Mouse (Mus musculus): ENCODE measurements at regions not wholly inside any gene's neighbourhood (a gene's known extent, or its start where the extent isn't known, plus 50 kb on each side); places are given as distances from the start of the nearest gene placed in this dataset.
A peak's percentile ranks its signal among the peaks of the same experiment; 100 is the strongest.

DNA sequence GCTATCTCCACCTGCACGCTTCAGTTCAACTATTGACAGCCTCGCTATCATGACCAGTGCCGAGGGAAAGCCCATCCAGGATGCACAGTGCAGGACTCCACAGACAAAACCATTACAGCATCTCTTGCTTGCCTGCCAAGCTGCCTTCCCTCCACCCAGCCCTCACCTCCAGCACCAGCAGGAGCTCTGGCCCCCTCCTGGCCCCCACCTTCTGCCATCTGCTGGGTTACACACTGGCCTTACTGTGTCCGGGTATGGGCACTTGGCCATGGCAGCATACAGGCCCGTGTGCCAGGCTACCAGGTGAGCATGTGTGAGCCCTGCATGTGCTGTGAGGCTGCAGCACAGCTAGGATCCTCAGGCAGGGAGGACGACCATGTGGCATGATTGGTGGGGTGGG is 243.6 kb downstream of the Cbln1 start:
- Histone ChIP-seq H3K4me1 (replicated peaks) (peaks cover 33% of the 10 kb centered on the region), H3K27me3 (peaks cover 4% of the 10 kb centered on the region; the same call in 1 of the 2 replicates), H3K36me3 (no peaks in the 10 kb centered on the region), H3K9ac (replicated peaks) (no peak overlapping the region), H3K9me3 (no peaks in the 10 kb centered on the region), H3K4me2 (replicated peaks) (no peak overlapping the region), H3K4me3 (replicated peaks) (no peak overlapping the region), H3K27ac (no peak overlapping the region)
- no peak for ATAC-seq
- 82% methylated on average over 6 of the region's 6 CpGs for WGBS

- ATAC-seq, result peak; percentile 83
- H3K4me3 ChIP-seq (replicated peaks), result no peak overlapping the region
- 62% methylated on average over 11 of the region's 11 CpGs for WGBS
- H3K4me2 ChIP-seq (replicated peaks), result no peak overlapping the region
- peaks cover 9% of the 10 kb centered on the region for H3K4me1 ChIP-seq (replicated peaks)
- no peak overlapping the region for H3K9ac ChIP-seq (replicated peaks)
- H3K9me3 ChIP-seq, result no peaks in the 10 kb centered on the region
- H3K36me3 ChIP-seq, result no peaks in the 10 kb centered on the region
- peak overlapping the region; percentile 35; the same call in 1 of the 2 replicates for H3K27ac ChIP-seq
- peaks cover 4% of the 10 kb centered on the region; the same call in 1 of the 2 replicates for H3K27me3 ChIP-seq
Measured at GRCm38 (mm10) chr8:87225504-87226425, 246.6 kb downstream of the Cbln1 start.

DNA sequence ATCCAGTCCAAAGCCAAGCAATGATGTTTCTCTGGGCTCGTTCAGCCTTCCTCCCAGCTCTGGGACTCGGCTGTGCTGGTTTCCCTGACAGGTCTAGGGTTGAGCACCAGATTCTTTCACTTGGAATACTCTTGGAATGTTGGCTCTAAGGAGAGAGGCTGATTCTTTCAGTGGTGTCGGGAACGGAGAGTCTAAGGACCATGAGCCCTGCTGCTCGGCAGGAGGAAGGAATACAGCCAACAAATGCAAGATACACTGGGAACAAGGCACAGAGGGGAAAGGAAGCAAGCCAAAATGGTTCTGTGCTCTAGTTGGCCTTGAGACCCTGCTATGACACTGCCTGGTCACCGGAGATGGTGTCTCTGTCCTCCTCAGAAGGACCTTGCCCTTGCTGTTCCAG is 251.8 kb downstream of the Cbln1 start:
- Histone ChIP-seq H3K9ac (replicated peaks) (no peak overlapping the region), H3K4me1 (replicated peaks) (peaks cover 17% of the 10 kb centered on the region), H3K27ac (no peak overlapping the region), H3K4me3 (replicated peaks) (no peak overlapping the region), H3K9me3 (no peaks in the 10 kb centered on the region), H3K36me3 (no peaks in the 10 kb centered on the region), H3K27me3 (peaks cover 29% of the 10 kb centered on the region), H3K4me2 (replicated peaks) (no peak overlapping the region)
- no peak for ATAC-seq
- 84% methylated on average over 6 of the region's 6 CpGs for WGBS

GRCm38 (mm10) chr8:87218956-87219482 is 253.4 kb downstream of the Cbln1 start:
- H3K4me3 ChIP-seq (replicated peaks), result no peak overlapping the region
- H3K4me1 ChIP-seq (replicated peaks), result peaks cover 25% of the 10 kb centered on the region
- peaks cover 29% of the 10 kb centered on the region for H3K27me3 ChIP-seq
- H3K36me3 ChIP-seq, result no peaks in the 10 kb centered on the region
- no peak overlapping the region for H3K9ac ChIP-seq (replicated peaks)
- H3K9me3 ChIP-seq, result no peaks in the 10 kb centered on the region
- no peak overlapping the region for H3K4me2 ChIP-seq (replicated peaks)
- H3K27ac ChIP-seq, result no peak overlapping the region
- 21% methylated on average over 6 of the region's 6 CpGs for WGBS
- ATAC-seq, result 0 out of 2 replicates have a peak, but pooled peaks have one; percentile 35

- Histone ChIP-seq H3K27ac (no peak overlapping the region), H3K4me1 (replicated peaks) (peaks cover 25% of the 10 kb centered on the region), H3K36me3 (no peaks in the 10 kb centered on the region), H3K27me3 (peaks cover 21% of the 10 kb centered on the region), H3K9ac (replicated peaks) (no peak overlapping the region), H3K9me3 (no peaks in the 10 kb centered on the region), H3K4me2 (replicated peaks) (no peak overlapping the region), H3K4me3 (replicated peaks) (no peak overlapping the region)
- no peak for ATAC-seq
- 36% methylated on average over 10 of the region's 10 CpGs for WGBS
Measured at GRCm38 (mm10) chr8:87214962-87215361, 257.4 kb downstream of the Cbln1 start.

DNA sequence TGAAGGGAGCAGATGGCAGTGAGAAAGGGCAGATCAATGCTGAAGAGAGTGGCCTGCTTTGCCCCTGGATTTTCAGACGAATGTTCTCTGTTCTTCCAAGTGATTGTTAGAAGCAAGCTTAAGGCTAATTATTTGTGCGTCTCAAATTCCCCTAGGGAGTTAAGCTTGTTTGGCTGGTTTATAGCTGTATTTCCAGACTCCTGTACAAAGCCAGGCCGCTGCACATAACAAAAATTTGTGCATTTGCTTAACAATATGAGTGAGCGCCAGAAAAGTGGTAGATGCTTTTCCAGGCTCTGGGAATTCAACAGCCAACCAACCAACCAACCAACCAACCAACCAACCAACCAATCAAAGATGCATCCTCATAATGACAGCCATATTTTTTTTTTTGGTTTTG is 261.9 kb downstream of the Cbln1 start:
- H3K27ac ChIP-seq, result no peak overlapping the region
- no peak overlapping the region for H3K4me2 ChIP-seq (replicated peaks)
- ATAC-seq, result no peak
- no peaks in the 10 kb centered on the region for H3K27me3 ChIP-seq
- no peak overlapping the region for H3K9ac ChIP-seq (replicated peaks)
- no peak overlapping the region for H3K4me3 ChIP-seq (replicated peaks)
- no peaks in the 10 kb centered on the region for H3K9me3 ChIP-seq
- 49% methylated on average over 4 of the region's 4 CpGs for WGBS
- peaks cover 12% of the 10 kb centered on the region for H3K4me1 ChIP-seq (replicated peaks)
- H3K36me3 ChIP-seq, result no peaks in the 10 kb centered on the region

GRCm38 (mm10) chr8:87209295-87209694 is 263.1 kb downstream of the Cbln1 start:
- ATAC-seq, result no peak
- no peaks in the 10 kb centered on the region for H3K27me3 ChIP-seq
- no peak overlapping the region for H3K4me2 ChIP-seq (replicated peaks)
- H3K27ac ChIP-seq, result no peak overlapping the region
- no peaks in the 10 kb centered on the region for H3K36me3 ChIP-seq
- H3K4me3 ChIP-seq (replicated peaks), result no peak overlapping the region
- H3K4me1 ChIP-seq (replicated peaks), result 0 out of 2 replicates have a peak, but pooled peaks cover 4% of the 10 kb centered on the region
- no peaks in the 10 kb centered on the region for H3K9me3 ChIP-seq
- H3K9ac ChIP-seq (replicated peaks), result no peak overlapping the region
- WGBS, result 84% methylated on average over 1 of the region's 1 CpGs

- Histone ChIP-seq H3K36me3 (no peaks in the 10 kb centered on the region), H3K9me3 (no peaks in the 10 kb centered on the region), H3K27me3 (no peaks in the 10 kb centered on the region), H3K4me3 (replicated peaks) (no peak overlapping the region), H3K9ac (replicated peaks) (no peak overlapping the region), H3K27ac (no peak overlapping the region), H3K4me2 (replicated peaks) (no peak overlapping the region), H3K4me1 (replicated peaks) (0 out of 2 replicates have a peak, but pooled peaks cover 4% of the 10 kb centered on the region)
- no peak for ATAC-seq
Measured at GRCm38 (mm10) chr8:87208036-87208435, 264.4 kb downstream of the Cbln1 start.

DNA sequence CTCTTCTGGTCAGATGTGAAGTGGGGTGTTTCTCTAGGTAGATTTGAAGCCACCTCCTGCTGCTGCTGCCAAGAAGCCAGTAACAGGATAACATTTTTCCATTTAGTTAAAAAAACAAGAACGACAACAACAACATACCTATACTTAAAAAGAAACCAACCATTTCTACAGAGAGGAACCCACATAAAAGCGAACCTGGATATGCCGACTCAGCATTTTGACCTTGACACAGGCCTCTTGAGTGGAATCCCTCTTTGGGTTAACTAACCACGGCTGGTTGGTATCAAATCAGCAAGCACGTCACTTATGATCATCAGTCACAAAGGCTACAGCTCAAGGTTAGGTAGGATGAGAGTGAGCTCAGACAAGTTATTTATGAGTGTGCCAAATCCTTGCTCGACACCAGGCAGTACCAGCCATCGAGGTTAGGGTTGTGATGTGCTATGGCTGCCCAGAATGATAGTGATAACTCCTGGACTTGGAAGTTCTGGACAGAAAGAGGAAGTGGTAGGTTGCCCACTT is 269.7 kb downstream of the Cbln1 start:
- WGBS, result 93% methylated on average over 7 of the region's 7 CpGs
- ATAC-seq, result no peak

DNA sequence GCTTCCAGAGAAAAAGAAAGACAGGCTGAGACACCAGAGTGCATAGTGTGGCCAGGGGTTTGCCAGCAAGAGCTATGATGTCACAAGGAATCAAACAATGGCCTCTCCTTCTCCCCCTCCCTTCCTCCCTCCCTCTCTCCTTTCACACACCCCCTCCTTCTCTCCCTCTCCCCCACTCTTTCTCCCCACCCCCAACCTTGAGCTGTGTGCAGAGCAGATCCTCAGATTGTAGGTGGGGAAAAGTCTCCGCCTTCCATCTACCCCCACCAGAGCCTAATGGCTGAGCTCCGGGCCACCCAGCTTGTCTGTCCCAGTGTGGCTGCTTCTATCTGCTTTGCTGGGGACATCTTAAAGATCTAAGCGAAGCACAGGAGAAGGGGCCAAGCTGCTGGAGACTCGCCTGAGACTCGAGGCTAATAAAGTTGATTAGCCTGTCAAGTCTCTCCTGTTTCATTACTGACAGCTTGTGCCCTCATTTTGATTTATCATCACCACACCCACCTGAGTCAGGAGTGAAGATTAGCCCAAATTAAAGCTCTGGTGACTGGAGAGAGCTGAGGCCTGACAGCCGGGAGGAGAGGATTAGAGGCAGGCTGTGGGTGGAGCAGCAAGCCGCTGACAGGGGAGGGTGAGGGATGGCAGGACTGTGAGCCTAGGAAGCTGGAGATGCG is 272.8 kb downstream of the Cbln1 start:
- H3K27me3 ChIP-seq, result peaks cover 8% of the 10 kb centered on the region; the same call in 1 of the 2 replicates
- no peaks in the 10 kb centered on the region for H3K36me3 ChIP-seq
- ATAC-seq, result peak; percentile 87
- peak overlapping the region; percentile 36 for H3K4me2 ChIP-seq (replicated peaks)
- H3K4me1 ChIP-seq (replicated peaks), result peaks cover 26% of the 10 kb centered on the region
- H3K27ac ChIP-seq, result peak overlapping the region; percentile 72
- H3K9ac ChIP-seq (replicated peaks), result 0 out of 2 replicates have a peak overlapping the region, but pooled peaks have one; percentile 16
- H3K4me3 ChIP-seq (replicated peaks), result no peak overlapping the region
- WGBS, result 2% methylated on average over 8 of the region's 8 CpGs
- no peaks in the 10 kb centered on the region for H3K9me3 ChIP-seq

More for the DNA sequence above, 269.7 kb downstream of the Cbln1 start:
- Histone ChIP-seq H3K9ac (replicated peaks) (no peak overlapping the region), H3K27ac (no peak overlapping the region), H3K4me2 (replicated peaks) (no peak overlapping the region), H3K36me3 (no peaks in the 10 kb centered on the region), H3K9me3 (no peaks in the 10 kb centered on the region), H3K4me1 (replicated peaks) (peaks cover 26% of the 10 kb centered on the region), H3K27me3 (no peaks in the 10 kb centered on the region), H3K4me3 (replicated peaks) (no peak overlapping the region)

GRCm38 (mm10) chr8:87197867-87198536 is 274.4 kb downstream of the Cbln1 start:
- no peak overlapping the region for H3K4me3 ChIP-seq (replicated peaks)
- no peaks in the 10 kb centered on the region for H3K9me3 ChIP-seq
- H3K4me2 ChIP-seq (replicated peaks), result no peak overlapping the region
- peaks cover 8% of the 10 kb centered on the region; the same call in 1 of the 2 replicates for H3K27me3 ChIP-seq
- no peak overlapping the region for H3K9ac ChIP-seq (replicated peaks)
- 0 out of 2 replicates have a peak overlapping the region, but pooled peaks have one; percentile 19 for H3K27ac ChIP-seq
- H3K4me1 ChIP-seq (replicated peaks), result peaks cover 26% of the 10 kb centered on the region
- no peak for ATAC-seq
- 60% methylated on average over 8 of the region's 8 CpGs for WGBS
- H3K36me3 ChIP-seq, result no peaks in the 10 kb centered on the region
